Mouse (Mus musculus) forebrain, embryonic 16.5 days (tissue): ENCODE data around the gene Macrod2. TPM values are rescaled to one million over a fixed set of nuclear protein-coding genes. Genes with fewer than 3 reads are reported as not detected.

ENCODE experiments used
- ATAC-seq: fragments of 200-750 bp; cut with Nextera tagmentation; 2 replicates; pipeline ENCODE4 v1.8.0; 2017; ENCODE audit warnings: mild to moderate bottlenecking, moderate library complexity
- H3K27ac ChIP-seq: fragments of 300-500 bp; sonication (generic); 2 replicates; pipeline ENCODE4 v1.5.1; 2014; ENCODE audit warnings: low read length, control low read depth
- H3K27me3 ChIP-seq: fragments of 300-500 bp; sonication (generic); replicated peaks from 2 replicates; pipeline ENCODE4 v1.6.1; 2014; ENCODE audit warnings: low read length; ENCODE audit not compliant: control insufficient read depth, insufficient read depth
- H3K36me3 ChIP-seq: fragments of 300-500 bp; sonication (generic); 2 replicates; pipeline ENCODE4 v1.6.1; 2014; ENCODE audit not compliant: control insufficient read depth, insufficient read depth
- H3K4me1 ChIP-seq: fragments of 300-500 bp; sonication (generic); replicated peaks from 2 replicates; pipeline ENCODE4 v1.6.1; 2014; ENCODE audit warnings: low read length; ENCODE audit not compliant: control insufficient read depth, insufficient read depth
- H3K4me2 ChIP-seq: fragments of 300-500 bp; sonication (generic); 2 replicates; pipeline ENCODE4 v1.6.1; 2014; ENCODE audit warnings: mild to moderate bottlenecking, low read length, control low read depth
- H3K4me3 ChIP-seq: fragments of 300-500 bp; sonication (generic); replicated peaks from 2 replicates; pipeline ENCODE4 v1.5.1; 2014; ENCODE audit warnings: mild to moderate bottlenecking, low read length, control low read depth
- H3K9ac ChIP-seq: fragments of 300-500 bp; sonication (generic); replicated peaks from 2 replicates; pipeline ENCODE4 v1.6.1; 2014; ENCODE audit warnings: low read depth, low read length, control low read depth
- H3K9me3 ChIP-seq: fragments of 300-500 bp; sonication (generic); 2 replicates; pipeline ENCODE4 v1.6.1; 2016; ENCODE audit warnings: low read length; ENCODE audit not compliant: control insufficient read depth
- whole genome bisulfite sequencing: fragments of 180-500 bp; shearing (Covaris S2); extraction: QIAGEN DNeasy Blood & Tissue Kit; methylation state at CpG from one replicate; pipeline ENCODE4 v1.1.7; 2014; 5-methylcytosine and 5-hydroxymethylcytosine counted together
- polyA plus RNA-seq: library from polyadenylated mRNA; unstranded; fragments of >200 nt; fragmentation: Nextera tagmentation; extraction: Ambion mirVana; gene quantifications from 2 replicates; pipeline ENCODE4 v1.2.1, GENCODE M21; 2015

Gene Macrod2
- polyA plus RNA-seq, 1 experiment from 2014 or later = 108 TPM

GRCm38 (mm10) chr2:142243483-142243882 lies 1848.4 kb downstream of the Macrod2 start:
- Histone ChIP-seq H3K9ac (no peak overlapping the region), H3K9me3 (no peaks in the 10 kb centered on the region), H3K27ac (no peak overlapping the region), H3K27me3 (no peaks in the 10 kb centered on the region), H3K36me3 (no peaks in the 10 kb centered on the region), H3K4me3 (no peak overlapping the region), H3K4me2 (no peak overlapping the region), H3K4me1 (no peaks in the 10 kb centered on the region)
- ATAC-seq = no peak
- WGBS = 82% methylated on average over 4 of the region's 4 CpGs

- Histone ChIP-seq H3K27me3 (no peaks in the 10 kb centered on the region), H3K4me2 (no peak overlapping the region), H3K4me1 (peaks cover 10% of the 10 kb centered on the region), H3K9ac (no peak overlapping the region), H3K27ac (no peak overlapping the region), H3K4me3 (no peak overlapping the region), H3K9me3 (no peaks in the 10 kb centered on the region), H3K36me3 (no peaks in the 10 kb centered on the region)
- ATAC-seq = no peak
- 85% methylated on average over 4 of the region's 4 CpGs for WGBS
These were observed 1855.3 kb downstream of the Macrod2 start for GRCm38 (mm10) chr2:142250383-142250782.

GRCm38 (mm10) chr2:142251518-142251917 lies 1856.4 kb downstream of the Macrod2 start:
- 37% methylated on average over 2 of the region's 2 CpGs for WGBS
- H3K4me2 ChIP-seq = no peak overlapping the region

GRCm38 (mm10) chr2:142253913-142254312 lies 1858.8 kb downstream of the Macrod2 start:
- WGBS = 7% methylated on average over 11 of the region's 11 CpGs
- H3K27me3 ChIP-seq = no peaks in the 10 kb centered on the region
- H3K4me1 ChIP-seq = peaks cover 10% of the 10 kb centered on the region
- H3K9me3 ChIP-seq = no peaks in the 10 kb centered on the region
- H3K36me3 ChIP-seq = no peaks in the 10 kb centered on the region
- no peak overlapping the region for H3K4me3 ChIP-seq
- peak overlapping the region; percentile 33 for H3K4me2 ChIP-seq
- H3K9ac ChIP-seq = no peak overlapping the region
- peak; percentile 80 for ATAC-seq
- H3K27ac ChIP-seq = peak overlapping the region; percentile 35; the same call in 1 of the 2 replicates

More at GRCm38 (mm10) chr2:142251518-142251917, 1856.4 kb downstream of the Macrod2 start:
- Histone ChIP-seq H3K27ac (no peak overlapping the region), H3K9ac (no peak overlapping the region), H3K4me1 (peaks cover 10% of the 10 kb centered on the region), H3K36me3 (no peaks in the 10 kb centered on the region), H3K9me3 (no peaks in the 10 kb centered on the region), H3K27me3 (no peaks in the 10 kb centered on the region), H3K4me3 (no peak overlapping the region)
- ATAC-seq = no peak

GRCm38 (mm10) chr2:142254566-142254965 lies 1859.5 kb downstream of the Macrod2 start:
- WGBS = 52% methylated on average over 6 of the region's 6 CpGs
- no peaks in the 10 kb centered on the region for H3K9me3 ChIP-seq
- ATAC-seq = peak; percentile 26
- H3K9ac ChIP-seq = no peak overlapping the region
- H3K4me2 ChIP-seq = no peak overlapping the region
- H3K4me3 ChIP-seq = no peak overlapping the region
- no peak overlapping the region; the same call in 1 of the 2 replicates for H3K27ac ChIP-seq
- peaks cover 10% of the 10 kb centered on the region for H3K4me1 ChIP-seq
- H3K27me3 ChIP-seq = no peaks in the 10 kb centered on the region
- no peaks in the 10 kb centered on the region for H3K36me3 ChIP-seq

- Histone ChIP-seq H3K27me3 (no peaks in the 10 kb centered on the region), H3K4me1 (peaks cover 10% of the 10 kb centered on the region), H3K27ac (no peak overlapping the region), H3K4me2 (no peak overlapping the region), H3K9me3 (no peaks in the 10 kb centered on the region), H3K36me3 (no peaks in the 10 kb centered on the region), H3K9ac (no peak overlapping the region), H3K4me3 (no peak overlapping the region)
- ATAC-seq = no peak
- 91% methylated on average over 1 of the region's 1 CpGs for WGBS
These were observed 1862.4 kb downstream of the Macrod2 start for GRCm38 (mm10) chr2:142257501-142257900.

GRCm38 (mm10) chr2:142261046-142261445 lies 1865.9 kb downstream of the Macrod2 start:
- no peak overlapping the region for H3K27ac ChIP-seq
- no peaks in the 10 kb centered on the region for H3K36me3 ChIP-seq
- H3K9me3 ChIP-seq = no peaks in the 10 kb centered on the region
- WGBS = 90% methylated on average over 6 of the region's 6 CpGs
- no peaks in the 10 kb centered on the region for H3K27me3 ChIP-seq
- no peak for ATAC-seq
- no peak overlapping the region for H3K4me3 ChIP-seq
- H3K4me2 ChIP-seq = no peak overlapping the region
- no peak overlapping the region for H3K9ac ChIP-seq
- H3K4me1 ChIP-seq = peaks cover 3% of the 10 kb centered on the region; the same call in 1 of the 2 replicates

GRCm38 (mm10) chr2:142264697-142265096 lies 1869.6 kb downstream of the Macrod2 start:
- H3K9ac ChIP-seq = no peak overlapping the region
- H3K4me2 ChIP-seq = no peak overlapping the region
- H3K4me1 ChIP-seq = peaks cover 3% of the 10 kb centered on the region; the same call in 1 of the 2 replicates
- WGBS = 86% methylated on average over 2 of the region's 2 CpGs
- H3K4me3 ChIP-seq = no peak overlapping the region
- no peaks in the 10 kb centered on the region for H3K9me3 ChIP-seq
- H3K27ac ChIP-seq = no peak overlapping the region
- H3K36me3 ChIP-seq = no peaks in the 10 kb centered on the region
- ATAC-seq = no peak
- no peaks in the 10 kb centered on the region for H3K27me3 ChIP-seq

- H3K27me3 ChIP-seq = no peaks in the 10 kb centered on the region
- H3K4me1 ChIP-seq = peaks cover 3% of the 10 kb centered on the region; the same call in 1 of the 2 replicates
- H3K27ac ChIP-seq = no peak overlapping the region
- 61% methylated on average over 2 of the region's 2 CpGs for WGBS
- H3K36me3 ChIP-seq = no peaks in the 10 kb centered on the region
- H3K4me3 ChIP-seq = no peak overlapping the region
- 0 out of 2 replicates have a peak, but pooled peaks have one; percentile 31 for ATAC-seq
- no peak overlapping the region for H3K9ac ChIP-seq
- H3K4me2 ChIP-seq = no peak overlapping the region
- no peaks in the 10 kb centered on the region for H3K9me3 ChIP-seq
These were observed 1872.7 kb downstream of the Macrod2 start for GRCm38 (mm10) chr2:142267836-142268235.

- H3K9me3 ChIP-seq = no peaks in the 10 kb centered on the region
- no peaks in the 10 kb centered on the region for H3K27me3 ChIP-seq
- H3K9ac ChIP-seq = no peak overlapping the region
- H3K4me3 ChIP-seq = no peak overlapping the region
- no peak overlapping the region for H3K4me2 ChIP-seq
- H3K36me3 ChIP-seq = no peaks in the 10 kb centered on the region
- no peak for ATAC-seq
- WGBS = 56% methylated on average over 1 of the region's 1 CpGs
- H3K27ac ChIP-seq = no peak overlapping the region
- no peaks in the 10 kb centered on the region for H3K4me1 ChIP-seq
These were observed 1891.7 kb downstream of the Macrod2 start for GRCm38 (mm10) chr2:142286761-142287160.
